Mouse (Mus musculus): Measurements from ENCODE around the gene B230118H07Rik. TPM values are rescaled to one million over a fixed set of nuclear protein-coding genes. Genes with fewer than 3 reads are reported as not detected.
A peak's percentile ranks its signal among the peaks of the same experiment; 100 is the strongest.

B230118H07Rik gene
- total and polyA plus RNA-seq, 3 experiments: 22.4 to 30.6 TPM; not detected in 1

GRCm38 (mm10) chr2:101645841-101646240 is 3.5 kb downstream of the B230118H07Rik start:
- H3K4me3 ChIP-seq (ENCODE audit: control insufficient read depth in 1 of 2, insufficient read depth in 1 of 2, low read depth in 2 of 2, low read length in 2 of 2): no peak overlapping the region
- TF ChIP-seq MEF2A (IDR thresholded peaks at IDR 0.05; ENCODE audit: extremely low read depth, insufficient replicate concordance, low read depth, low read length, poor library complexity, severe bottlenecking) (no peak), CTCF (IDR thresholded peaks at IDR 0.05 in 2 of 3, conservative IDR thresholded peaks at IDR 0.05 in 1 of 3; ENCODE audit: control insufficient read depth in 1 of 3, insufficient read depth in 1 of 3, low read depth in 2 of 3, low read length in 3 of 3, poor library complexity in 1 of 3, severe bottlenecking in 1 of 3) (peak in 1 of 3 experiments; percentile 17; a peak in 1 of 6 replicates), MXI1 (IDR thresholded peaks at IDR 0.05; ENCODE audit: low read depth, low read length) (no peak)
- H3K27ac ChIP-seq (ENCODE audit: control insufficient read depth, low read depth, low read length): no peak overlapping the region
- no peaks in the 10 kb centered on the region for H3K4me1 ChIP-seq (ENCODE audit: control insufficient read depth in 1 of 2, insufficient read depth in 2 of 2, low read length in 2 of 2)
- H3K9ac ChIP-seq (ENCODE audit: control insufficient read depth, low read depth, low read length, poor library complexity, severe bottlenecking): no peak overlapping the region
- H3K36me3 ChIP-seq (ENCODE audit: control insufficient read depth in 1 of 2, insufficient read depth in 2 of 2, low read length in 2 of 2): no peaks in the 10 kb centered on the region
- H3K9me3 ChIP-seq (replicated peaks; ENCODE audit: insufficient read depth, low read length): no peaks in the 10 kb centered on the region
- no peaks in the 10 kb centered on the region for H3K79me2 ChIP-seq (ENCODE audit: control insufficient read depth, insufficient read depth, low read length, poor library complexity)
- no peak for DNase-seq (ENCODE audit: low read depth, low spot score)
- H3K27me3 ChIP-seq (ENCODE audit: control insufficient read depth in 1 of 2, insufficient read depth in 2 of 2, low read length in 2 of 2): peaks cover 1% of the 10 kb centered on the region in 2 experiments; a peak in 2 of 4 replicates

GRCm38 (mm10) chr2:101639840-101640350 is 9.4 kb downstream of the B230118H07Rik start:
- no peak for TF ChIP-seq TAL1 (IDR thresholded peaks at IDR 0.05; ENCODE audit: low read length)
- Histone ChIP-seq H3K36me3 (ENCODE audit: control insufficient read depth in 1 of 2, insufficient read depth in 2 of 2, low read length in 2 of 2) (no peaks in the 10 kb centered on the region), H3K9ac (ENCODE audit: control insufficient read depth, low read depth, low read length, poor library complexity, severe bottlenecking) (no peak overlapping the region), H3K27ac (ENCODE audit: control insufficient read depth, low read depth, low read length) (no peak overlapping the region), H3K4me1 (ENCODE audit: control insufficient read depth in 1 of 2, insufficient read depth in 2 of 2, low read length in 2 of 2) (no peaks in the 10 kb centered on the region), H3K27me3 (ENCODE audit: control insufficient read depth in 1 of 2, insufficient read depth in 2 of 2, low read length in 2 of 2) (peaks cover 1 to 2% of the 10 kb centered on the region in 2 experiments; a peak in 3 of 4 replicates), H3K4me3 (ENCODE audit: control insufficient read depth in 1 of 2, insufficient read depth in 1 of 2, low read depth in 2 of 2, low read length in 2 of 2) (no peak overlapping the region), H3K9me3 (replicated peaks; ENCODE audit: insufficient read depth, low read length) (no peaks in the 10 kb centered on the region), H3K79me2 (ENCODE audit: control insufficient read depth, insufficient read depth, low read length, poor library complexity) (no peaks in the 10 kb centered on the region)
- DNase-seq (ENCODE audit: low read depth, low spot score): no peak

GRCm38 (mm10) chr2:101638979-101639839 is 10.1 kb downstream of the B230118H07Rik start:
- Histone ChIP-seq H3K4me1 (ENCODE audit: control insufficient read depth in 1 of 2, insufficient read depth in 2 of 2, low read length in 2 of 2) (no peaks in the 10 kb centered on the region), H3K79me2 (ENCODE audit: control insufficient read depth, insufficient read depth, low read length, poor library complexity) (no peaks in the 10 kb centered on the region), H3K27ac (ENCODE audit: control insufficient read depth, low read depth, low read length) (no peak overlapping the region), H3K9ac (ENCODE audit: control insufficient read depth, low read depth, low read length, poor library complexity, severe bottlenecking) (no peak overlapping the region), H3K4me3 (ENCODE audit: control insufficient read depth in 1 of 2, insufficient read depth in 1 of 2, low read depth in 2 of 2, low read length in 2 of 2) (no peak overlapping the region), H3K27me3 (ENCODE audit: control insufficient read depth in 1 of 2, insufficient read depth in 2 of 2, low read length in 2 of 2) (peaks cover 1 to 2% of the 10 kb centered on the region in 2 experiments; a peak in 3 of 4 replicates), H3K36me3 (ENCODE audit: control insufficient read depth in 1 of 2, insufficient read depth in 2 of 2, low read length in 2 of 2) (no peaks in the 10 kb centered on the region), H3K9me3 (replicated peaks; ENCODE audit: insufficient read depth, low read length) (no peaks in the 10 kb centered on the region)
- TF ChIP-seq RCOR1 (IDR thresholded peaks at IDR 0.05; ENCODE audit: low read depth, low read length) (no peak), TBP (IDR thresholded peaks at IDR 0.05; ENCODE audit: low read depth, low read length) (no peak), HCFC1 (IDR thresholded peaks at IDR 0.05; ENCODE audit: low read depth, low read length) (no peak), ELF1 (IDR thresholded peaks at IDR 0.05; ENCODE audit: low read depth, low read length) (no peak), ZC3H11A (IDR thresholded peaks at IDR 0.05; ENCODE audit: low read depth, low read length) (no peak), POLR2AphosphoS5 (IDR thresholded peaks at IDR 0.05; ENCODE audit: borderline replicate concordance, low read depth, low read length) (no peak), POLR2A (IDR thresholded peaks at IDR 0.05; ENCODE audit: control insufficient read depth in 1 of 2, insufficient read depth in 1 of 2, low read depth in 1 of 2, low read length in 2 of 2, poor library complexity in 1 of 2) (no peak), MAZ (IDR thresholded peaks at IDR 0.05; ENCODE audit: low read depth, low read length) (no peak), POLR2AphosphoS2 (IDR thresholded peaks at IDR 0.05; ENCODE audit: low read length) (no peak), TCF12 (IDR thresholded peaks at IDR 0.05; ENCODE audit: low read depth, low read length) (no peak), MYB (IDR thresholded peaks at IDR 0.05; ENCODE audit: low read depth, low read length) (no peak), SIN3A (IDR thresholded peaks at IDR 0.05; ENCODE audit: low read length) (no peak), MYC (IDR thresholded peaks at IDR 0.05; ENCODE audit: low read depth, low read length) (no peak), GABPA (IDR thresholded peaks at IDR 0.05; ENCODE audit: low read depth, low read length) (no peak), SMC3 (IDR thresholded peaks at IDR 0.05; ENCODE audit: low read depth, low read length) (no peak), JUND (IDR thresholded peaks at IDR 0.05; ENCODE audit: low read depth, low read length) (no peak), MEF2A (IDR thresholded peaks at IDR 0.05; ENCODE audit: extremely low read depth, insufficient replicate concordance, low read depth, low read length, poor library complexity, severe bottlenecking) (no peak), TAL1 (IDR thresholded peaks at IDR 0.05; ENCODE audit: low read length) (no peak), KAT2A (conservative IDR thresholded peaks at IDR 0.05; ENCODE audit: low read depth, low read length) (no peak), MXI1 (IDR thresholded peaks at IDR 0.05; ENCODE audit: low read depth, low read length) (no peak)
- DNase-seq (ENCODE audit: low read depth, low spot score): no peak
